Mouse (Mus musculus): ENCODE data around the gene Scamp1. TPM values are rescaled to one million over a fixed set of nuclear protein-coding genes. Genes with fewer than 3 reads are reported as not detected.
"Not testable (repeated sequence)": the region's sequence is repeated elsewhere in the genome, so short reads cannot be mapped to it uniquely, and the experiment has no call there.

The Scamp1 gene
- polyA plus RNA-seq (2014; fragmentation: Nextera tagmentation; extraction: Ambion mirVana), result 20.6 and 21.5 TPM in 2 replicates

- Histone ChIP-seq H3K36me3 (ENCODE audit: control insufficient read depth, insufficient read depth, low read length) (no peaks in the 10 kb centered on the region), H3K9ac (ENCODE audit: low read length) (peak within 1 kb of the TSS; percentile 95), H3K4me3 (ENCODE audit: control insufficient read depth in 1 of 2, insufficient read depth in 1 of 2, low read depth in 1 of 2, low read length in 2 of 2) (peak within 1 kb of the TSS; percentile 69 to 99), H3K4me2 (ENCODE audit: low read length) (peak within 1 kb of the TSS; percentile 89), H3K27me3 (ENCODE audit: control insufficient read depth, insufficient read depth, low read length) (no peaks in the 10 kb centered on the region), H3K4me1 (ENCODE audit: control insufficient read depth in 2 of 2, insufficient read depth in 2 of 2, low read length in 2 of 2) (peaks cover 0 to 9% of the 10 kb centered on the region in 2 experiments; a peak in 3 of 4 replicates), H3K27ac (replicated peaks in 1 of 2; ENCODE audit: control insufficient read depth in 1 of 2, insufficient read depth in 1 of 2, low read depth in 2 of 2, low read length in 2 of 2) (peak within 1 kb of the TSS; percentile 11 to 78; a peak in 3 of 4 replicates), H3K9me3 (ENCODE audit: control insufficient read depth, low read length) (no peaks in the 10 kb centered on the region)
- peak; percentile 93 for ATAC-seq (ENCODE audit: insufficient number of reproducible peaks, insufficient read depth, low FRiP score, low read depth)
- under 1% methylated on average over 59 of the region's 62 CpGs for WGBS
Observed at GRCm38 (mm10) chr13:94285281-94285871, at the start of gene Scamp1. Gene Scamp1, minus strand, starts transcription at chr13:94285857.

- ATAC-seq (ENCODE audit: insufficient number of reproducible peaks, insufficient read depth, low FRiP score, low read depth), result no peak
- H3K4me3 ChIP-seq (ENCODE audit: control insufficient read depth in 1 of 2, insufficient read depth in 1 of 2, low read depth in 1 of 2, low read length in 2 of 2), result no peak overlapping the region
Observed at GRCm38 (mm10) chr13:94330392-94330979, 44.8 kb upstream of the Scamp1 start.

GRCm38 (mm10) chr13:94329005-94329404 lies 43.3 kb upstream of the Scamp1 start:
- WGBS, result 87% methylated on average over 6 of the region's 6 CpGs
- not testable (repeated sequence) for H3K27ac ChIP-seq (replicated peaks in 1 of 2; ENCODE audit: control insufficient read depth in 1 of 2, insufficient read depth in 1 of 2, low read depth in 2 of 2, low read length in 2 of 2); H3K9me3 ChIP-seq (ENCODE audit: control insufficient read depth, low read length); H3K36me3 ChIP-seq (ENCODE audit: control insufficient read depth, insufficient read depth, low read length); H3K9ac ChIP-seq (ENCODE audit: low read length); H3K4me3 ChIP-seq (ENCODE audit: control insufficient read depth in 1 of 2, insufficient read depth in 1 of 2, low read depth in 1 of 2, low read length in 2 of 2); H3K4me1 ChIP-seq (ENCODE audit: control insufficient read depth in 2 of 2, insufficient read depth in 2 of 2, low read length in 2 of 2); H3K4me2 ChIP-seq (ENCODE audit: low read length); H3K27me3 ChIP-seq (ENCODE audit: control insufficient read depth, insufficient read depth, low read length); ATAC-seq (ENCODE audit: insufficient number of reproducible peaks, insufficient read depth, low FRiP score, low read depth)

More at GRCm38 (mm10) chr13:94330392-94330979, 44.8 kb upstream of the Scamp1 start:
- Histone ChIP-seq H3K27me3 (ENCODE audit: control insufficient read depth, insufficient read depth, low read length) (no peaks in the 10 kb centered on the region), H3K4me1 (ENCODE audit: control insufficient read depth in 2 of 2, insufficient read depth in 2 of 2, low read length in 2 of 2) (no peaks in the 10 kb centered on the region), H3K36me3 (ENCODE audit: control insufficient read depth, insufficient read depth, low read length) (no peaks in the 10 kb centered on the region), H3K27ac (replicated peaks in 1 of 2; ENCODE audit: control insufficient read depth in 1 of 2, insufficient read depth in 1 of 2, low read depth in 2 of 2, low read length in 2 of 2) (no peak overlapping the region), H3K4me2 (ENCODE audit: low read length) (no peak overlapping the region), H3K9me3 (ENCODE audit: control insufficient read depth, low read length) (no peaks in the 10 kb centered on the region), H3K9ac (ENCODE audit: low read length) (no peak overlapping the region)
- WGBS, result 60% methylated on average over 3 of the region's 3 CpGs

- H3K27me3 ChIP-seq (ENCODE audit: control insufficient read depth, insufficient read depth, low read length), result no peaks in the 10 kb centered on the region
- peaks cover 9% of the 10 kb centered on the region for H3K9me3 ChIP-seq (ENCODE audit: control insufficient read depth, low read length)
- H3K9ac ChIP-seq (ENCODE audit: low read length), result no peak overlapping the region
- H3K4me1 ChIP-seq (ENCODE audit: control insufficient read depth in 2 of 2, insufficient read depth in 2 of 2, low read length in 2 of 2), result no peaks in the 10 kb centered on the region
- no peak overlapping the region for H3K4me2 ChIP-seq (ENCODE audit: low read length)
- ATAC-seq (ENCODE audit: insufficient number of reproducible peaks, insufficient read depth, low FRiP score, low read depth), result no peak
- H3K27ac ChIP-seq (replicated peaks in 1 of 2; ENCODE audit: control insufficient read depth in 1 of 2, insufficient read depth in 1 of 2, low read depth in 2 of 2, low read length in 2 of 2), result no peak overlapping the region
- no peak overlapping the region for H3K4me3 ChIP-seq (ENCODE audit: control insufficient read depth in 1 of 2, insufficient read depth in 1 of 2, low read depth in 1 of 2, low read length in 2 of 2)
- WGBS, result 52% methylated on average over 3 of the region's 3 CpGs
- no peaks in the 10 kb centered on the region for H3K36me3 ChIP-seq (ENCODE audit: control insufficient read depth, insufficient read depth, low read length)
Observed at GRCm38 (mm10) chr13:94328063-94328462, 42.4 kb upstream of the Scamp1 start.

GRCm38 (mm10) chr13:94322475-94322874 lies 36.8 kb upstream of the Scamp1 start:
- no peaks in the 10 kb centered on the region for H3K4me1 ChIP-seq (ENCODE audit: control insufficient read depth in 2 of 2, insufficient read depth in 2 of 2, low read length in 2 of 2)
- 79% methylated on average over 4 of the region's 4 CpGs for WGBS
- no peaks in the 10 kb centered on the region for H3K27me3 ChIP-seq (ENCODE audit: control insufficient read depth, insufficient read depth, low read length)
- no peak for ATAC-seq (ENCODE audit: insufficient number of reproducible peaks, insufficient read depth, low FRiP score, low read depth)
- H3K9me3 ChIP-seq (ENCODE audit: control insufficient read depth, low read length), result peaks cover 9% of the 10 kb centered on the region
- no peak overlapping the region for H3K9ac ChIP-seq (ENCODE audit: low read length)
- H3K27ac ChIP-seq (replicated peaks in 1 of 2; ENCODE audit: control insufficient read depth in 1 of 2, insufficient read depth in 1 of 2, low read depth in 2 of 2, low read length in 2 of 2), result no peak overlapping the region
- no peak overlapping the region for H3K4me2 ChIP-seq (ENCODE audit: low read length)
- H3K4me3 ChIP-seq (ENCODE audit: control insufficient read depth in 1 of 2, insufficient read depth in 1 of 2, low read depth in 1 of 2, low read length in 2 of 2), result no peak overlapping the region
- H3K36me3 ChIP-seq (ENCODE audit: control insufficient read depth, insufficient read depth, low read length), result no peaks in the 10 kb centered on the region

- Histone ChIP-seq H3K36me3 (ENCODE audit: control insufficient read depth, insufficient read depth, low read length) (no peaks in the 10 kb centered on the region), H3K9me3 (ENCODE audit: control insufficient read depth, low read length) (peaks cover 9% of the 10 kb centered on the region), H3K4me1 (ENCODE audit: control insufficient read depth in 2 of 2, insufficient read depth in 2 of 2, low read length in 2 of 2) (no peaks in the 10 kb centered on the region), H3K9ac (ENCODE audit: low read length) (no peak overlapping the region), H3K27me3 (ENCODE audit: control insufficient read depth, insufficient read depth, low read length) (no peaks in the 10 kb centered on the region), H3K27ac (replicated peaks in 1 of 2; ENCODE audit: control insufficient read depth in 1 of 2, insufficient read depth in 1 of 2, low read depth in 2 of 2, low read length in 2 of 2) (no peak overlapping the region), H3K4me2 (ENCODE audit: low read length) (no peak overlapping the region), H3K4me3 (ENCODE audit: control insufficient read depth in 1 of 2, insufficient read depth in 1 of 2, low read depth in 1 of 2, low read length in 2 of 2) (no peak overlapping the region)
- 67% methylated on average over 1 of the region's 1 CpGs for WGBS
- ATAC-seq (ENCODE audit: insufficient number of reproducible peaks, insufficient read depth, low FRiP score, low read depth), result no peak
Observed at GRCm38 (mm10) chr13:94321094-94321792, 35.6 kb upstream of the Scamp1 start.

GRCm38 (mm10) chr13:94316975-94317511 lies 31.4 kb upstream of the Scamp1 start:
- WGBS, result 85% methylated on average over 10 of the region's 10 CpGs
- H3K27ac ChIP-seq (replicated peaks in 1 of 2; ENCODE audit: control insufficient read depth in 1 of 2, insufficient read depth in 1 of 2, low read depth in 2 of 2, low read length in 2 of 2), result no peak overlapping the region
- H3K9me3 ChIP-seq (ENCODE audit: control insufficient read depth, low read length), result no peaks in the 10 kb centered on the region
- no peak overlapping the region for H3K4me2 ChIP-seq (ENCODE audit: low read length)
- no peak for ATAC-seq (ENCODE audit: insufficient number of reproducible peaks, insufficient read depth, low FRiP score, low read depth)
- no peak overlapping the region for H3K4me3 ChIP-seq (ENCODE audit: control insufficient read depth in 1 of 2, insufficient read depth in 1 of 2, low read depth in 1 of 2, low read length in 2 of 2)
- no peaks in the 10 kb centered on the region for H3K27me3 ChIP-seq (ENCODE audit: control insufficient read depth, insufficient read depth, low read length)
- no peak overlapping the region for H3K9ac ChIP-seq (ENCODE audit: low read length)
- H3K4me1 ChIP-seq (ENCODE audit: control insufficient read depth in 2 of 2, insufficient read depth in 2 of 2, low read length in 2 of 2), result no peaks in the 10 kb centered on the region
- H3K36me3 ChIP-seq (ENCODE audit: control insufficient read depth, insufficient read depth, low read length), result no peaks in the 10 kb centered on the region

All from heart, embryonic 14.5 days (tissue).